Mouse (Mus musculus): Measurements from ENCODE around the gene Txlnb. TPM values are rescaled to one million over a fixed set of nuclear protein-coding genes. Genes with fewer than 3 reads are reported as not detected.

Txlnb gene
- total and polyA plus RNA-seq, 2 experiments from 2014 or later, result 0.57 to 1.4 TPM

DNA sequence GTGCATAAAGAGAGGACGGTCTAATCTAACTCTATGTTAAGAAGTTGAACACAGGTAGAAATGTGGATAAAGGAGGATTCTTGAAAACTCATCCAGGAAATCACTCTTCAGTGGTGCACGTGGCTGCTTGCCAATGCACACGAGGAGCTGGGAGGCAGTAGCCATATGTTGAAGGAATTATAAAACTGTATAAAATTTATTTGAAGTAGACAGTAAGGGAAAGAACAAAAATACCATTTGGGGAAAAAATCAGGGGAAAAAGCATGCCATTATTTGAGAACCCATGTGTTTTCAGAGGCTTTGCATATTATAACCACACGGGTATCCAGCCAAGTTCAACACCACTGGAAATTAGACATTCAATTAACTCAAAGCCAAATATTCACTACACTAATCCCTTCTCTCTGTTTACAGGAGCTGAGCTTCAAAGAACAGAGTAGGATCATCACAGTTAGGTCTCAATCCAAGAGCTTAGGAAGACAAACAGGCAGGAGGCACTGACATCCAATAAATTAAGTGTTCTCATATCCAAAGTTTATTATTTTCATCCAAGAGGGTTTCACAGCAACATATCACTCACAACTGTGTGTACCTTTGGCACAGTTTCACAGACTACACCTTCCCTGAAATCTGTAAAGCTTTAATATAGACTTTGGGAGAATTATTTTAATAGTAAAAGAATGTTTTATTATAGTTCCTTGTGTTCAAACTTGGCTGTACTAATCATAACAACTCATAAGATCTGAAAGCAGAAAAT lies 48.9 kb downstream of the Txlnb start:
- H3K4me2 ChIP-seq (ENCODE audit: low read depth, low read length, poor library complexity, severe bottlenecking), result no peak overlapping the region
- peak; percentile 21 for DNase-seq (ENCODE audit: low spot score)
- WGBS, result 53% methylated on average over 4 of the region's 4 CpGs
- no peaks in the 10 kb centered on the region for H3K4me1 ChIP-seq (ENCODE audit: insufficient read depth, low read length)
- no peaks in the 10 kb centered on the region for H3K27me3 ChIP-seq (ENCODE audit: insufficient read depth, low read length)
- no peaks in the 10 kb centered on the region; the same call in 1 of the 2 replicates for H3K36me3 ChIP-seq (ENCODE audit: insufficient read depth, low read length)
- ATAC-seq (ENCODE audit: low FRiP score), result no peak
- no peak for TF ChIP-seq CTCF (IDR thresholded peaks at IDR 0.05)
- H3K9ac ChIP-seq (replicated peaks; ENCODE audit: low read length, poor library complexity, severe bottlenecking), result no peak overlapping the region
- no peak overlapping the region for H3K4me3 ChIP-seq (ENCODE audit: low read depth, low read length)
- peaks cover 5% of the 10 kb centered on the region; the same call in 1 of the 2 replicates for H3K9me3 ChIP-seq (ENCODE audit: low read length)
- H3K27ac ChIP-seq (ENCODE audit: low read depth, low read length), result no peak overlapping the region

DNA sequence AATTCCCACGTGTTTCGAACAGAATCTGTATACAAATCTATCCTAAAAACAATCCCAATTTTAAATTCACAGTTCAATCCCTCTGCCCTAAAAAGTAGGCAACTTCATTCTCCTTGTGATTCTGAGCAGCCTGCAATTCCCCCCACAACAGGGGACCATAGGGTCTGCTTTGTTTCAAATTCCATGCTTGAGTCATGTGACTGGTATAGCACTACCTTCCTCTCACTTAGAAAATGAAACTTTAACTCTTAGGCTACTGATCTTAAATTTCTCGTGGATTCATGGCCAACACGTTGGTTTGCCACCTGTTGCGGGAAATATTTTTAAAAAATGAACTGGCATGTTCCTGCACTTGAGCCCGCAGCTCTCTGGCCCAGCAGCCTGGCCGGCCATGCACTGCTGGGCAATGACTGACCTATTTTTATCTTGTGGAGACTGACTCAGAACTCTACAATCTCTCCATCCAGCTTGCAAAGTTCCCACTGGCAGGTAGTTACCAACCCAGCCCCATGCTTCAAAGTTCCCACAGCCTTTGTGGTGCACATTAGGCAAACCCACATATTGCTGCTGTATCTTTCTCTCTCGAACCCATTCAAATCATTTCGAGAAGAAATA lies 61.7 kb downstream of the Txlnb start:
- no peak overlapping the region for H3K4me3 ChIP-seq (ENCODE audit: low read depth, low read length)
- H3K27ac ChIP-seq (ENCODE audit: low read depth, low read length), result no peak overlapping the region
- DNase-seq (ENCODE audit: low spot score), result no peak
- ATAC-seq (ENCODE audit: low FRiP score), result no peak
- TF ChIP-seq CTCF (IDR thresholded peaks at IDR 0.05), result no peak
- H3K4me2 ChIP-seq (ENCODE audit: low read depth, low read length, poor library complexity, severe bottlenecking), result no peak overlapping the region
- 91% methylated on average over 9 of the region's 9 CpGs for WGBS
- no peaks in the 10 kb centered on the region for H3K4me1 ChIP-seq (ENCODE audit: insufficient read depth, low read length)
- H3K36me3 ChIP-seq (ENCODE audit: insufficient read depth, low read length), result no peaks in the 10 kb centered on the region
- H3K9ac ChIP-seq (replicated peaks; ENCODE audit: low read length, poor library complexity, severe bottlenecking), result no peak overlapping the region
- H3K27me3 ChIP-seq (ENCODE audit: insufficient read depth, low read length), result no peaks in the 10 kb centered on the region
- 0 out of 2 replicates have a peak, but pooled peaks cover 2% of the 10 kb centered on the region for H3K9me3 ChIP-seq (ENCODE audit: low read length)

DNA sequence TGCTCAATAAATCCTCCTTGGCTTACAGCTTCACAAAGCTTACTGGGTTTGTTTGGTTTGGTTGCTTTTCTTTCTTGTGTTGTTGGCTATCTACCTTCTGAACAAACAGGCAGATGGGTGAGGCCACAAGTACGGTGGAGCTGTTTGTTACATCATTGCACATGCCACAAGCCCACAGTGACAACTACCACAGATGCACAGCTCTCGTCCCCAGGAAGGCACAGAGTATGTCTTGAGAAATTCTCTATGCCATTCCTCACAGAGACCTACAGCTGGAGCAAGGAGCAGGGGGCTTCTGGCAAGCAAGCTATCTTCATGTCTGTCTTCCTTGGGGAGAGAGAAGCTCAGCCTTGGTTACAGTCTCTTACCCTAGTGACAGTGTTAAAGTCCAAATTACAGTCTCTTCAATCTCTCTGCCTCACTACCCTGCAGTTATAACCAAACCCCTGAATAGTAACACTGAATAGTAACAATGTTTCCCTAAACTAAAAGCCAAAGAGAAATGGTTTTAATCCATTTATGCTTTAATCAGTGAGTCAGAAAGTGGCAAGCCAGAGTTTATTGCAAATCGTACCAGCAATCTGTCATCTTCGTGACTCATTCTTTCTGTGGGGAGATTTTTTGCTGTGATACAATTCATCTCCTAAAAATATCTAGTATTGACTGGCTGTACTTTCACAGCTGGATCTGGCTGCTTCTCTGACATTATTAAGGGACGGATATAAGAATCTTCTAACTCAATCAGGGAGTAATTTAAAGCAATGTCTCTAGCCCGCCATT lies 64.9 kb downstream of the Txlnb start:
- H3K9me3 ChIP-seq (ENCODE audit: low read length), result 0 out of 2 replicates have a peak, but pooled peaks cover 6% of the 10 kb centered on the region
- DNase-seq (ENCODE audit: low spot score), result no peak
- WGBS, result 81% methylated on average over 6 of the region's 6 CpGs
- no peaks in the 10 kb centered on the region for H3K27me3 ChIP-seq (ENCODE audit: insufficient read depth, low read length)
- no peak for ATAC-seq (ENCODE audit: low FRiP score)
- no peak overlapping the region for H3K4me3 ChIP-seq (ENCODE audit: low read depth, low read length)
- H3K9ac ChIP-seq (replicated peaks; ENCODE audit: low read length, poor library complexity, severe bottlenecking), result no peak overlapping the region
- no peaks in the 10 kb centered on the region for H3K36me3 ChIP-seq (ENCODE audit: insufficient read depth, low read length)
- TF ChIP-seq CTCF (IDR thresholded peaks at IDR 0.05), result no peak
- no peak overlapping the region for H3K4me2 ChIP-seq (ENCODE audit: low read depth, low read length, poor library complexity, severe bottlenecking)
- H3K27ac ChIP-seq (ENCODE audit: low read depth, low read length), result no peak overlapping the region
- H3K4me1 ChIP-seq (ENCODE audit: insufficient read depth, low read length), result no peaks in the 10 kb centered on the region

DNA sequence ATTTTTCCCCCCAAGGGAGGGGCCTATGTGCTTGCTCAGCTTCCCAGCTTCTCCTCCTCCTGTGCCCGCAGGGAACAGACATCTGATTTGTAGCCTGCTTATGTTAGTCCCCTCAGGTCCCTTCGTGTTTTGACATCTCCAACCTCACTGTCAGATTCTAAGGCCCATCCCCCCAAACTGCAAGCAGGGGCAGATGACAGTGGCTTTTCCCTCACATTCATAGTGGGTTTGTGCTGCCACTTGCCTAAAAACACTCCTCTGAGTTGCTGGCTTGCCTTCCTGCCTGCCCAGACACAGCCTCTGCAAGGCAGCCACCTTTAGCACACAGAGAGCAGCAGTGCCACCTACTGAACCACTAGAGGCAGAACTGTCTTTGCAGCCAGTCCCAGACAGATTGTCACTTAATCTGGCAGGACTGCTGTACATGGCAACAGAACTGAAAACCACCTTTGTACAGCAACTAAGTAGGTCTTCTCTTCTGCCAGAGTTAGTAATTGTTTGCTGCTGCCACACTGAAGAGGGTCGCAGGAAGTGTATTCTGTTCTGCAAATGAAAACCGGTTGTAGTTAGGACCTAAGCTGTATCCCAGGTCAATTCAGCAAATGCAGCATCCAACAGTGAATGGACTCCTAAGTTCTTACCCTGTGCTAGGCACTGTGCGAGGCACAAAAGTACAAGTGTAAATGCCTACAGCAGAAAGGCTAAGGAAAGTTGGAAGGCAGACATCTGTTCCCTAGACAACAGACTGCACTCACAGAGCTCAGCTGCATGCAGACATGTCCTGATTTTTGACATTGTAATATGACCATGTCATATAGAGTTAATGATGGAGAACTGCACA lies 74.0 kb downstream of the Txlnb start:
- Histone ChIP-seq H3K27me3 (ENCODE audit: insufficient read depth, low read length) (no peaks in the 10 kb centered on the region), H3K9me3 (ENCODE audit: low read length) (no peaks in the 10 kb centered on the region), H3K4me2 (ENCODE audit: low read depth, low read length, poor library complexity, severe bottlenecking) (no peak overlapping the region), H3K27ac (ENCODE audit: low read depth, low read length) (no peak overlapping the region), H3K36me3 (ENCODE audit: insufficient read depth, low read length) (no peaks in the 10 kb centered on the region), H3K4me1 (ENCODE audit: insufficient read depth, low read length) (no peaks in the 10 kb centered on the region), H3K4me3 (ENCODE audit: low read depth, low read length) (no peak overlapping the region), H3K9ac (replicated peaks; ENCODE audit: low read length, poor library complexity, severe bottlenecking) (no peak overlapping the region)
- peak; percentile 87 for DNase-seq (ENCODE audit: low spot score)
- peak; percentile 92 for TF ChIP-seq CTCF (IDR thresholded peaks at IDR 0.05)
- WGBS, result 25% methylated on average over 5 of the region's 5 CpGs
- ATAC-seq (ENCODE audit: low FRiP score), result peak; percentile 85

DNA sequence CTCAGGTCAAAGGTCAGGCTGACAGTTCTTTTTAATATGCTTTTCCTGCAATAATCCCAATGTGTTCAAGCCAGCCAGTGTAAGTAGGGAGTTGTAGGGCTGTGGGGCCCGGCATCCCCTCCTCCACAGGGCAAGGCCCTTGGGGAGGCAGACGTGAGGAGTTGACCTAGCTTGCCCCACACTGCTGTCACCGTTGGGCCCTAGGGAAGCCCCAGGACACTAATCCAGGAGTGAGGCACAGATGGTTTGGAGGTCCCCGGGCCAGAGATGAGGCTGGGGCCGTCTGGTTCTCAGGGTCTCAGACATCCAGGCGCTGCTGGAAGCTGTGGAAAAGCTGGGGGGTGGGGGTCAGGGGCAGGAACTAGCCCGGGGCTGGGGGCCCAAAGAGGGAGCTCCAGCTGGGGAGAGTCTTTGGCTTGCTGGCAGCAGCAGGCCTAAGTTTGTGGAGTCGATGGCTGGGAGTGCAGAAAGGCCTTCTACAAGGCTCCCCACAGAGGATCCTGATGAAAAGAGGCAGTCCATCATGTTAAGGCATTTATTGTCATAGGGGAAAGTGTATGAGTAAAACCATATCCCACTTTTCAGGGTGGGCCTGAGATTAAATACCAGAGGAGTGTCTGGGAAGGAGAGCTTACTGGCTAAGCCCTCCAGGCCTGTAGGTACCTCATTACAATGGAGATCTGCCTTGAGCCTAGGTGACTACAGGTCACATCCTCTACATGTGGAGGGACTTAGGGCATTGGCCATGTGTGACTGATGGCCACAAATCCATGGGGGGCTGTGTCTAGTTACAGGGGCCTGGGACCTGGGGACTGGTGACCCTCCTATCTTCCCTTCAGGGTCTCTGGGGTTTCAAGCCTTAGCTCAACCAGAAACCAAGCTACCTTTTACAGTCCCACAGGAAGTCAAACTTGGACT lies 82.2 kb downstream of the Txlnb start:
- Histone ChIP-seq H3K27ac (ENCODE audit: low read depth, low read length) (no peak overlapping the region), H3K4me2 (ENCODE audit: low read depth, low read length, poor library complexity, severe bottlenecking) (no peak overlapping the region), H3K36me3 (ENCODE audit: insufficient read depth, low read length) (no peaks in the 10 kb centered on the region), H3K9ac (replicated peaks; ENCODE audit: low read length, poor library complexity, severe bottlenecking) (no peak overlapping the region), H3K9me3 (ENCODE audit: low read length) (no peaks in the 10 kb centered on the region), H3K4me3 (ENCODE audit: low read depth, low read length) (no peak overlapping the region), H3K4me1 (ENCODE audit: insufficient read depth, low read length) (no peaks in the 10 kb centered on the region), H3K27me3 (ENCODE audit: insufficient read depth, low read length) (no peaks in the 10 kb centered on the region)
- no peak for TF ChIP-seq CTCF (IDR thresholded peaks at IDR 0.05)
- 37% methylated on average over 8 of the region's 8 CpGs for WGBS
- ATAC-seq (ENCODE audit: low FRiP score) (no peak), DNase-seq (ENCODE audit: low spot score) (no peak)
